Mouse (Mus musculus) mesoderm, embryonic 11.5 days (tissue): ENCODE results near the gene Tyms.
A peak's percentile ranks its signal among the peaks of the same experiment; 100 is the strongest.
"Not testable (repeated sequence)": the region's sequence is repeated elsewhere in the genome, so short reads cannot be mapped to it uniquely, and the experiment has no call there.

Experiments used
- DNase-seq: peaks from one replicate; pipeline ENCODE4 v3.0.0-alpha.2; 2012; ENCODE audit warnings: low read depth, low spot score

The Tyms gene

GRCm38 (mm10) chr5:30103340-30103739 is 29.9 kb upstream of the Tyms start:
- DNase-seq: no peak

DNA sequence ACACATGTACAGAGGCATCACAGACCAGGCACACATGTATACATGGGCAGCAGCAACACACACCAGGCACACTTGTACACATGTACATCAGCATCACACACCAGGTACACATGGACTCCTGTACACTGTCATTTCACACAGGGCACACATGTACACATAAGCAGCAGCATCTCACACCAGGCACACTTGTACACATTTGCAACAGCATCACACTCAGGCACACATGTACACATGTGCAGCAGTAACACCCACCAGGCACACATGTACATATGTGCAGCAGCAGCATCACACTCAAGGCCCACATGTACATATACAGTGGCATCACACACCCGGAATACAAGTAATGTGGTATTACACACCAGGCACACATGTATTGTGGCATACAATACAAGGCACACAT is 24.8 kb upstream of the Tyms start:
- DNase-seq: no peak

DNA sequence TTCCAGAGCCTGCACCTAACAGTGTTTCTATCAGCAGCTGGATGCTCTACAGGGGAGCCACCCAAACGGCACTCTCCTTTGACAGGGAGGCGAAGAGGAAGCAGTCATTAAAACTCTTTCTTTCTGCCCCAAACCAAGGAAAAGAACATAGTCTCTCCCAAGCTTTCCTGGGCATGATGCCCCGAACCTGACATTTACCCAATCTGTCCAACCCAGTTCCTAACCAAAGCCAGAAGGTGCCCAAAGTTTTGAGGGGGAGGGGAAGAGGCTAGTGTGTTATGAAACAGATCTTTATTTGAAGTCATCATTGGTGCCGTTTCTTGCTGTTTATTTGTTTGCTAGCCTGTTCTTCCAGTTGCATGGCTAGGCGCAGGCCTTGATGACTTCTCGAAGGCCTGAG is 22.3 kb upstream of the Tyms start:
- no peak for DNase-seq

GRCm38 (mm10) chr5:30094399-30094798 is 21.0 kb upstream of the Tyms start:
- no peak for DNase-seq

GRCm38 (mm10) chr5:30092701-30093100 is 19.3 kb upstream of the Tyms start:
- no peak for DNase-seq

- no peak for DNase-seq
Measured at GRCm38 (mm10) chr5:30072377-30072776, 1.0 kb downstream of the Tyms start.

DNA sequence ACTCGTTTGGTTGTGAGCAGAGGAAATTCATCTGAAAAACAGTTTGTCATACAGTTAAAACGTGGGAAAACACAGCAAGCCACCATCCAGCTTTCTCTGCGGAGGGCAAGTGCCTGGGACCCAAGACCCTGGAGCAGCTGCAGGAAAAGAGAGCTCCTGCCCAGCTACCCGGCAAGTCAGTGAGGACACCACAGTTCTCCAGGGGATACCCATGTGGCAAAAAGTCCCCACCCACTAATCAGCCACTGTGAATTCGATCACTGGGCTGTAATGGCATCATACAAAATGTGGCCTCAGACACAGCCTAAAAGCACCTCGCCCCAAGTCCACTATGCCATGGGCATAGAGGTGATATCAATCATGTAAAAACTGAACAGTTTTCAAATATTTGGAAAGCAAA is 1.7 kb downstream of the Tyms start:
- DNase-seq: no peak

DNA sequence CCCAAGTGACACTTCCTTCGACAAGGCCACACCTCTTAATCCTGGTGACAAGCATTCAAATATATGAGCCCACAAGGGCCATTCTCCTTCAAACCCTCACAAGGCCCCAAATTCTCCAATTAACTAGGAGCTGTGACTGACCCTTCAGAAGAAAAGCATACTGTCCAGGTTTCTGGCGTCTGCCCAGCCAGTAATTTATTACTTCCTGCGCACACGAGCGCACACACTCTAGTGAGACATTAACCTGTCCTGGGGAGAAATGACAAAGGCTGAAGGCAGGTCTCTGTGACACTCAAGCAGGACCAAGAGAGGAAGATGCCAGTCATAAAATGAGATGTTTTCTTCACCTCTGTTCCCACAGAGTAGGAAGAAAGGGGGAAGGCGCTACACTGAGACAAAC is 5.7 kb downstream of the Tyms start:
- peak; percentile 6 for DNase-seq

DNA sequence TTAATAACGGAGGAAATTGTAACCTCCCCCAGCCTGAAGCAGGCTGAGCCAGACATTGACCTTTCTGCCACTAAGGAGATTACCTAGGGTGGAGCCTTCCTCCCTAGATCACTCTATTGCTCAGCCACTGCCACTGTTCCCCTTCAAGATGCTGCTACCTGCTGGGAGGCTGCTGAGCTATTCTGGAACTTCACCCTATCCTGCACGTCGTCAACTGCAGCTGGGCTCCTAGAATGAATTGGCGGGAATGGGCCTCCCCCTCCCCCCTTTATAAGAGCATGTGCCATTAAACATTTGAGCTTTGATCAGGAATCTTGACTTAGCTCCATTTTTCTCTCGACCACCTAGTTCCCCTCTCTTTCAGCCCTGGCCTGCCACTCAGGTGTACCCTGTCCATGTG is 13.8 kb downstream of the Tyms start:
- DNase-seq: not testable (repeated sequence)

DNA sequence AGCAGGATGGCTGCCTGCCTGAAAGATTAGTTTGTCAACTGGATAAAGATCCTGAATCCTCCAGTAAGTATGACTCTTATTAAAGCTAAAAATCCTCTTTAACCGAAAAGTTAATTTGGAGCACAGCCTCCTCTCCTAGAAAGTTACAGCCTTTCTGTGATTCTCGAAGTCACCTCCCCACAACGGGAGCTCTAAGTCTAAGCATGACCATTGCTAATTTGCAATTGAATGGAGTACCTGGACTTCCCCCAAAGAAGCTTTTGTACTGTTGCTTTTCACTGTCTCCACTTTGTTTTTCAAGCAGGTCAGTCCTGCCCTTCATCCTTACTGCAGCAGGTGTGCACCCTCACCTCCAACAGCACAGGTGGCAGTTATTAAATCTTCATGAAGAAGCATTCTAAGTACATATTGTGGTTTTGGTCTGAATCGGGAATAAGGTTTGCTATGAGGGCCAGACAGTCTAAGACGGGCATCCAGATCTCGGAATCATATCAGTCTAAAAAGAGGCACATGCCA is 15.1 kb downstream of the Tyms start:
- DNase-seq: no peak

DNA sequence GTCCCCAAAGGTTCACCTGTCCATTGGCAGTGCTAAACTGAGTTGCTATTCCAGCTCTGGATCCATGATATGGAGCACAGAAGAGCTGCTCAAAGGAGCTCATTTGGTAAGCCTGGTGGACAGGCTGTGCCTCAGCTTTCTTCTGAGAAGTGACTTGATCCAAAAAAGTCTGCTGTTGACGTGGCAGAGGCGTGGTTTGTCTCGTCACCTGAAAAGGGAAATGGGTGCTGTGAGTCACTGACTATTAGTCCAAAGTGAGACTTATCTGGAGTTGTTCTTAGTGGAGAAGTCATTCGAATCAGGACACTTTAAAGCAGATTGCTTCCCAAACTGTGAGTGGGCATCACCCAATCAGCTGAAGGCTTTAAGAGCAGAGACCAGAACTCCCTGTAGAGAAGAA is 33.6 kb downstream of the Tyms start:
- DNase-seq: not testable (repeated sequence)

GRCm38 (mm10) chr5:30039324-30039723 is 34.1 kb downstream of the Tyms start:
- not testable (repeated sequence) for DNase-seq

DNA sequence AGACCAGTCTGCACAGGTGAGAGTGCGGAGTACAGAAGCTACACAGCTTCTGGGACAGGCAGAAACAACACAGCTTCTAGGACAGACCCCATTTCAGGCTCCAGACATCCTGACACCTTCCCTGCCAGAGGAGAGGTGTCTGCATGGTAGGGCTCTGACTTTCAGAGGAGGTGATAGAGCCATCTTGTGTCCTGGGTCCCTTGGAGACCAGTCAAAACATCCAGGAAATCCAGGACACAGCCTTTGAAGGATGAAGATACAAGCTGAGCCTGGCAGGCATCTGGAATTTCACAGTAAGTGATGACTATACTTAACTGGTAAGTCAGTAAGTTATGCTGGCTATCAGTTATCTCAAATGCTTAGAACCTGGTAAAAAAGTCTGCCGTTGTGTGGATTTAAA is 36.3 kb downstream of the Tyms start:
- DNase-seq: not testable (repeated sequence)

DNA sequence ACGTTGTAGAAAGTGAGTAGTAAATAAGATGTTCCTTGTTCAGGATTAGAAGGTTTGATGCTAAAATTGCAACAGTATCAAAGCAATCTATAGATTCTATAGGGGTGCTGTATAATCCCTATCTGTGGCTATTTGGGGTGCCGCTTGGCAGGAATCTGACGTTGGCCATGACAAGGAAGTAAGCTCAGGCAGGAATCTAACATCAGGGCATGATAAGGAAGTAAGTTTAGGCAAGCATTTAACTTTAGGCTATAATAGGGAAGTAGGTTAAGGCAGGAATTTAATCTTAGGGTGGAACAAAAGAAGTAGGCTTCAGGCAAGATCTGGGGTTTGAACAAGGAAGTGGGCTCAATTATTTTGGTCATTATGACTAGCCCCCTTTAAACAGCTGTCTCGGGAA is 37.6 kb downstream of the Tyms start:
- not testable (repeated sequence) for DNase-seq

- peak; percentile 14 for DNase-seq
Measured at GRCm38 (mm10) chr5:30014580-30014979, 58.8 kb downstream of the Tyms start.

- DNase-seq: no peak
Measured at GRCm38 (mm10) chr5:30012726-30013503, 60.5 kb downstream of the Tyms start, which contains the start of gene Il6. TSS of gene Il6 (plus strand) at chr5:30013114.
